Mouse (Mus musculus): ENCODE results near the gene Pcsk5.

The Pcsk5 gene

GRCm38 (mm10) chr19:17399965-17400364, 437.5 kb downstream of the Pcsk5 start:
- no peak for DNase-seq (ENCODE audit: low read depth, low spot score)

DNA sequence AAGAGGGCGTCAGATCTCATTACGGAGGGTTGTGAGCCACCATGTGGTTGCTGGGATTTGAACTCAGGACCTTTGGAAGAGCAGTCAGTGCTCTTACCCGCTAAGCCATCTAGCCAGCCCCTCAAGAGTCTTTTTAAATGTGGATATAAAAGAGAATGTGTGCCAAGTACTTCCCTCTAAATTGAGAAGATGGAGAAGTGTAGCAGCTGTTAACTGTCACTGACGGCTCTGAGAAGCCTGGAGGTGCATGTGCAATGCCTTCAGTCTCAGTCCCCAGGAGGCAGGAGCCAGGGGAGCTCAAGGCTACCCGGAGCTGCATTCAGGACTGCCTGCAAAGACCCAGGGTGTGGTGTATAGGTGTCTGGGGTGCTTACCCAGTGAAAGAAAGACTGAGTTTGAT, 439.5 kb downstream of the Pcsk5 start:
- no peak for DNase-seq (ENCODE audit: low read depth, low spot score)

GRCm38 (mm10) chr19:17396802-17397201, 440.6 kb downstream of the Pcsk5 start:
- no peak for DNase-seq (ENCODE audit: low read depth, low spot score)

DNA sequence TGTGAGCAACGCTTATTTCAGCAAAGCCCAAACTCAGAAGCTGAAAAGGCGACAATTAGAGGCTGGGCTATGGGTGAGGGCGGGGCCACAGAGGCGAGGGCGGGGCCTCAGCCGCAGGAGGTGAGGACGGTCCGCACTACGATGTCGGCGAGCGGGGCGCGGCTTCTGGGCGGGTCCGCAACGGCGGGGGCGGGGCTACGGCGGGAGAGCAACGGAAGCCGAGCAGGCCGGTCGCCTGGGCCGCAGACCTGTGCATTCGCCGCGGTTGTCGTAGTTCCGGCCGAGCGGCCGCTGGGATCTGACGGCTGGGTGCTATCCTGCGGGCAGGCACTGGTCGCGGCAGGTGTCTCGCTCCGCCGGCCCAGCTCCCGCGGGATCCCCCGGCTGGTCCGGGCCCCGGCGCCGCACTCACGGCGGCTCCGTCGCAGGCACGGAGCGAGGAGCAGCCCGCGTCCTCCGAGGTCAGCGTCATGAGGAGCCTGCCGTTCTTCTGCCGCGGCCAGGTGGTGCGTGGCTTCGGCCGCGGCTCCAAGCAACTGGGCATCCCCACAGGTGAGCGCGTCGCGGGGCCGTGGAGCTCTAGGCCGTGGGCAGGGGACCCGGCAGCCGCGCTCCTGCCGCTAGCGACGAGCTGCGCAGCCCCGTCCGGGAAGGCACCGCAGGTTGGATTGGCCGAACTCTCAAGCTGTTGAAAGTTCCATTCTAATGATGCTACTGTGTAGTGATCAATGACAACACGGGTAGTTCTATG, 443.4 kb downstream of the Pcsk5 start, which contains the start of gene Rfk:
Gene Rfk (plus strand): TSS at position 203 of the 751 bp plus-strand sequence.
- peak; percentile 90 for DNase-seq (ENCODE audit: low read depth, low spot score)

DNA sequence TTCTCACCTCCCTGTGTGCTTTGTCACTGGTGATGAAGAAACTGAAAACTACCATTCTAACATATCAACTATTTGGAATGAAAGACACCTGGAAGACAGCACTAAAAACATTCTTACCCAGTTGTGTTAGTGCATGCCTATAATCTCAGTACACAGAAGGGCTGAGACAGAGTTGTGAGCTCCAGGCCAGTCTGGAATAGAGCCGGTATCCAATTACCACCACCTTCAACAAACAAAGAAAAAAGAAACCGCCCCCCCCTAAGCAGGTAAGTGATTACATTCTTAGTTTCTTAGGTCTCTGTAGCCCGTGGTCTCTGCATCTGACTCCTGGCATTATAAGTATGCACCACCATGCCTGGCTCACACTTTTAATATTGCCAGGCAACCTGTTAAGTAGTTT, 444.6 kb downstream of the Pcsk5 start:
- no peak for DNase-seq (ENCODE audit: low read depth, low spot score)

DNA sequence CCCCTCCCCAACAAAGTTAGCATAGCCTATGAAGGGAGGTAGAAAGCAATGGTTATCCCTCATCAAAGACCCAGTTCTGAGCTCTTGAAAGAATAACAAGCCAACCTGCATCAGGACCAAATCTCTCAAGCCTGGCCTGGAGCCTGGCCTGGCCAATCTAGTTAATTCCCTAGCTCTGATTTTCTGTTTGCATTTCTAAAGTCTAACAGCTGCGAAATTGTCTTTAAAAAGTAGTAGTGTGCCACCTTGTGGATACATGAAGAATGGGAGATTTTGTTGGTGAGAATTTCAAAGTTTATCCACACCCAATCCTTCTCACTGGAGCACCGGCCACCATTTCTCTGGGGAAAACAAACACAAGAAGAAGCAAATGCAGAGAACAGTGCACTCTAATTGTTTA, 449.0 kb downstream of the Pcsk5 start:
- peak; percentile 77 for DNase-seq (ENCODE audit: low read depth, low spot score)

- DNase-seq (ENCODE audit: low read depth, low spot score) = no peak
Observed at GRCm38 (mm10) chr19:17386424-17386823, 451.0 kb downstream of the Pcsk5 start.

DNA sequence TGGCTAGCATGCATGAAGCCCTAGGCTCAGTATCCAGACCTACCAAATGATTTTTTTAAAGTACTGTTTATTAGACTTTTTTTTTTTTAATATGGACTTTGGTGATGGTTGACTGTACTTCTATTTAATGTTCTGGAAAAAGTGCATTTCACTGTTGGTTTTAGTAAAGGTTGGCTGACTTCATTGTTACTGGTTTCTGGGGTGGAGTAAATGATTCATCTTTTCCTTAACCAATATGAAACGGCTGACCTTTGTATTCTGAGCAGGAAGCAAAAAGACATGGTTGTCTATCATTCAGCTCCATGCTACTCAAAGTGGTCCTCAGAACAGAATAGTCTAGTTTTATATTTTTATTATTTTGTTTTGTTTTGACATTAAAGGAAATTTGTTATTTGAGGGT, 452.0 kb downstream of the Pcsk5 start:
- peak; percentile 42 for DNase-seq (ENCODE audit: low read depth, low spot score)

- no peak for DNase-seq (ENCODE audit: low read depth, low spot score)
Observed at GRCm38 (mm10) chr19:17385022-17385421, 452.4 kb downstream of the Pcsk5 start.

- DNase-seq (ENCODE audit: low read depth, low spot score) = no peak
Observed at GRCm38 (mm10) chr19:17382807-17383397, 454.5 kb downstream of the Pcsk5 start.
